Mouse (Mus musculus) heart, adult 2 months (tissue): ENCODE data around the gene Col6a5.

ENCODE experiments used
- CTCF ChIP-seq: fragments of 200-600 bp; IDR thresholded peaks from 2 replicates; pipeline ENCODE4 v1.8.1; 2022; ENCODE audit warnings: antibody characterized with exemption, mild to moderate bottlenecking, moderate library complexity
- EP300 ChIP-seq: fragments of 200-500 bp; IDR thresholded peaks from 2 replicates; pipeline ENCODE4 v1.6.1; 2011; ENCODE audit warnings: low read depth, low read length, control low read depth; ENCODE audit not compliant: insufficient read depth

DNA sequence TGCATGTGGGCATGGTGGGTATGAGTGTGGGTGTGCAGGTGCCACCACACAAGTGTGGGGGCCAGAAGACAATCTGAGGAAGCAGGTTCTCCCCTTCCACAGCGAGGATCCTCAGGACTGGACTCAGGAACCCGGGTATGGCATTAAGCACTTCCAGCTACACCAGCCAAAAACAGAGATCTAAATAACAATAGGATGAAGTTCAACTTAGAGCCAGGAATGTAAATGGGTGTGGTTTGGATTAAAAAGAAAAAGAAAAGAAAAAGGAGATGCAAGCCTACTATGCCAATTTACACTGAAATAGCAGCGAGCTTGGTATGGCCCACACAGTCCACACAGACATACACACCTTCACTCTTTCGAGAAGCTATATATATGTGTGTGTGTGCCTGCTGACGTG, 7.5 kb upstream of the Col6a5 start:
- TF ChIP-seq EP300 (no peak), CTCF (no peak)
